Mouse (Mus musculus) cerebellum, postnatal 25 days (tissue): ENCODE measurements around the gene Mtpn.
A peak's percentile ranks its signal among the peaks of the same experiment; 100 is the strongest.

Experiments used
- DNase-seq, 2 experiments: peaks; one replicate each; pipeline ENCODE4 v3.0.0; 2021; ENCODE audit warnings: mixed read lengths in 2 of 2

The Mtpn gene

DNA sequence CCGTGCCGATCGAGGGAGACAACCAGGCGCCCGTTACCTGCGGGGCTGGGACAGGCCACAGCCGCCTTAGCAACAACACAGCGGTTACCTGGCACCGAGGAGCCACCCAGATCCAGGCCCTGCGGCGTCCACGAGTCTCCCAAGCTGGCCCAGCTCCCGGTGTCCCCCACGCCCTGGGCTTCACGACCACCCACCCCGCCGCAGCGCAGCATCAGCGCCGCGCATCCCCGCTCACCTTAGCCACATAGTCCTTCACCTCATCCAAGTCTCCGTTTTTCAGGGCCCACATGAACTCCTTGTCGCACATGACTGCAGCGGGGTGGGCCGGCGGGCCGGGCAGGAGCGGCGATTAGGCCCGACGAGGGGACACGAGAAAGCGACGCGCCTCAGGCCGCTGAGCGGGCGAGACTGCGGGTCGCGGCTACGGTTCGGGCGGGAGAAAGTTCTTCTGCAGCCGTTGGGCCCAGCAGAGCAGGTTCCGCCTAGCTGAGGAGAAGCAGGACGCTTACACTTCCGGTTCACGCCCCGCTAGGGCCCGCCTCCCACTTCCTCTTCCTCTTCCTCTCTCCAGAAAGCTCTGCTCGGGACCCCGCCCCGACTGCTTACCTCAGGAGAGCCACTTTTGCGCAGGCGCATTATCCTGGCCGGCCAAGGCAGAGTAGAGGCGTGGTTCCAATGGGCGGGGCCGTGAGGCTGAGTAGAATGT, at the start of gene Mtpn:
Gene Mtpn (minus strand): TSS at position 585 of the 706 bp plus-strand sequence.
- peak; percentile 96 to 98 for DNase-seq

DNA sequence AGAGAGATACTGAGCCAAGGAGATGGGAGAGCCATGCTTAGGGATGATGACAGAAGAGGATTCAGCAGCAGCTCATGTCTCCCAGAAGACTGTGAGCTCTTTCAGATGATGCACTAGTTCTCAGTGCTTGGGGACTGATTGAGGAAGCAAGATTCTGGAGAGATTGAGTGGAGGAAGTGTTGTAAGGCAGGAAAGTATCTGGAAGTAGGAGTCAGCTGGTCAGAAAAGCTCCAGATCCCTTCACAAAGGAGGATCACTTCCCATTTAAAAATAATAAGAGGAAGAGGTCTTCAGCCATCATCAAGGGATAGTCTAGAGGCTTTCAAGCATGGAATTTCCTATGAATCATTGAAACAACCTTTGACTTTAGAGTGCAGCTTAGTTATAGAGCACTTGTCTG, 29.0 kb upstream of the Mtpn start:
- no peak for DNase-seq

DNA sequence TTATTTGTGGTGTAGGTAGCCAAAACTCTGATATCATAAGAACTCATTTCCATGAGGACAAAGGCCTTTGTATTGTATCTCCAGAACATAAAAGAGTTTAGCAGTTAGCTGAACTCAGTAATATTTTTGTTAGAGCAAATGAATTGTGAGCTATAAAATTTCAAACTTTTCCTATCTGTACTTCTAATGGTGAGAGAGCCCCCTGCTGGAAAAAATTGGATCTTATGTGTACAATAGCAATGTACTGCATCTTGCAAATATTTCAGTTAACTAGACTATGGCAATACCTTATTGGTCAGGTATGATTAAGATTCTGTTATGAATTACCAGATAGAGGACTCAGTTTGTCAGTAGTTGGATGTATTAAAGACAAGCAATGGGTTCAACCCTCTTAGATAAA, 28.1 kb upstream of the Mtpn start:
- DNase-seq, result peak in 1 of 2 experiments; percentile 21

DNA sequence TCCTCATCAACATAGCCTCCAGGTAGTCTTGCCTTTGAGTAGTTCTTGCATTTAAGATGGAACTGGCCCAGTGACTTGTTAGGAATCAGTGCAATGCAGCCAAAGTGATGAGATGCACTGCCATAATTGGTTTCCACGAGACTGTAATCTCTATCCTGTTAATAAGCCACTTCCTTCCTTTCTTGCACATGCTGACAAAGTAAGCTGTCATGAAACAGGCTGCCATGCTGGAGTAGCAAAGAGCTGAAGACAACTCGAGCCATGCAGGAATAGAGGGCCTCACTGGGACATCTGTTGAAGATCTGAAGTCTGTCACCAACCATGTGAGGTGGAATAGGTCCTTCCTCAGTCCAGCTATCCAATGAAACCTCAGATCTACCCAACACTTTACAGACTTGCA, 20.3 kb upstream of the Mtpn start:
- DNase-seq, result no peak

DNA sequence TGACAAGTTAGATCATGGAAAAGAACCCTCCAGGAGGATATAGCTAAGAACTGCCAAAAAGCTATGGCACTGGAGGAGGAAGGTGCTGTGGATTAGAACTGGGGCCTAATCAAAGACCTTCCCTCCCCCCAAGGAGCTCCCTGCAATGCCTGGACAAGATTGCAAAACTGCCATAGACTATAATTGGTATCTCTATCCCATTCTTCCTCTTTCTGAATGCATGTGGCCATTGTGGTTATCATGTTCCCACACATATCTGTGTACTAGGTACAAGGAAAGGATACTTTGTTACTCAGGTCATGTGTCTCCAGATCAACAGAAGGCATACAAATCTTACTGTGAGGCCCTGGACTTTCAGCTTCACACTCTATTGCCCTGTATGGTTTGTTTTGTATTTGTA, 4.7 kb upstream of the Mtpn start:
- DNase-seq, result no peak

DNA sequence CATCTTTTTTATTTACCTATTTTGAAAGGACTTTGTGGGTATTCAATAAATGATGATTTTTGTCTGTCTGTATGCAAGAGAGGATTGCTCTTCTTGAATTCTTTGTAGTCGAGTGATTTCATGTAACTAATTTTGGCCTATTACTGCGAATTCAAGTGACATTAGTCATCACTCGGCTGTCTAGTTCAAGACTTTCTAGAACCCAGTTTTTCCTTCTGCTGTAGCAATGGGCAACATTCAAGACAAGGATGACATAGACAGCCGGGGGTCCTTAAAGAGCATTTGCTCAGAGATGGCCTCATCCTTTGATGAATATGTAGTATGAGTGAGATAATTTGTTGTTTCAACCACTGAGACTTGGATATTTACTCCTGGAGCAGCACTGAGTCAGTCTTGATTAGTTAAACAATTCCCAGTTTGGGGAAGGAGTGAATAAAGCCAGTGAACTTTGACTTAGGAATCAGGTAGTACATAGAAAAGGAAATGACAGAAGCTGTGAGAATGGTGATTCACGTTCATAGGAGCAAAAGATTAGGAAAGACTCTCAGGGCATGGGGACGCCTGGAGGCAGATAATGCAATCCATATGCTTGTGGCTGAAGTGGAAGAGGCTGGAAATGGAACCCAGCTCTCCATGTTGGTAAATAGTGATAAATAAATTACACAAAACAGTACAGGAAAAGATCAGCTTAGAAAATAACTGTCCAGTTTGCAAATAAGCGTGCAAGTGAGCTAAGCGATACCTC, 3.1 kb upstream of the Mtpn start:
- DNase-seq, result no peak

DNA sequence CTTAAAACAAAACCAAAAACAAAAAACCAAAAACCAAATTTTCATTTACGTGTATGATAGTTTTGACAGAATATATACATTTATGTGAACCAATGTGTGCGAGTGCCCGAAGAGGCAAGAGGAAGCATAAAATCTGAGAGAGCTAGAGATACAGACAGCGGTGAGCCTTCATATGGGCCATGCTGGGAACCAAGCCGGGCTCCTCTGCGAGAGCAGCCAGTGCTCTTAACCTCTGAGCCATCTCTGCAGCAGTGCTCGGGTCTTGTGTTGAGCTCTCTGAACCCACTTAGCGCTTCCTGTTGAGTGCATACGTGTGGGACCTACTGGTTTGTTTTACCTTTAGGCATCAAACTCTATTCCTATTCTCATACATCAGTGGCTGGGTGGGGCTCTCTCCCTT, 689 bp upstream of the Mtpn start:
- DNase-seq, result peak; percentile 4 to 6

DNA sequence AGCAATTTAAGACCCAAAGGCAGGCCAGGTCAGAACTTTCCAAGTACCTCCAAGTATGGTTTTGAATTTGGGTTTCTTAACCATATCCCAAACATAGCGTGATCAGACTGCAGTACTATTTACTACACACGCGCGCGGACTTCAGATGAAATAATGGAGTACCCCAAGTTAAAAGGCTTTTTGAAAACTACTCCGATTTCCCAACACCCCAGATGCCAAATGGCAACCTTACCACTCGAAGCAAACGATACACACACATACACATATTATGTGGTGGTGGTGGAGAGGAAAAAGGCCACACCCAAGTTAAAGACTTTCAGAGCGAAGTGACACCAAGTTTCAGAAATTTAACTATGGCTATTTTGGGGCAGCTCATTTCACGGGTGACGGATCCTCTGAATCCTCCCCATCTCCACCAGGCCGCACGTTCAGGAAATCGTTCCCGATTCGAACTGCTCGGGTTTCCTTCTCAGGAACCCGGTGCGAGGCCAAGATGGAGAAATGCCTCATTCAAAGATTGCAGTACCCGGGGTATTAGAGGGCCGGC, 858 bp downstream of the Mtpn start:
- no peak for DNase-seq

DNA sequence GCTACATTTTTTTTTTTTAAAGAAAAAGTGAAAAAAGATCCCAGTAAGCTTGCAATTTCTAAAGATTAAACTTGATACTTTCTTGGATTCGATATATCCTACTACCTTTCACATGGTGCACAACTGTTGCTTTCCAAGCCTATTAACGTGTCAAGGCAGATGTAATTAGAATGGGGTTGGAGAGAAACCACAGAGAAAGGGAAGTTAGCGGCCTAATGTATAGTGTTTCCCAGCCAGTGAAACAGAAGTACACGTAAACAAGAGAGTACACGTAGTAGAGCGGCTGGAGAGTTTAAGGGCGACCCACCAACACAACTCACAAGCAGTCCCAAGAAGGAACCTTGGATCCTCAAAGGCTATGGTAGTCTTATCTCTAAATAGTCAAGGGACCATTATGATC, 3.7 kb downstream of the Mtpn start:
- DNase-seq, result no peak

DNA sequence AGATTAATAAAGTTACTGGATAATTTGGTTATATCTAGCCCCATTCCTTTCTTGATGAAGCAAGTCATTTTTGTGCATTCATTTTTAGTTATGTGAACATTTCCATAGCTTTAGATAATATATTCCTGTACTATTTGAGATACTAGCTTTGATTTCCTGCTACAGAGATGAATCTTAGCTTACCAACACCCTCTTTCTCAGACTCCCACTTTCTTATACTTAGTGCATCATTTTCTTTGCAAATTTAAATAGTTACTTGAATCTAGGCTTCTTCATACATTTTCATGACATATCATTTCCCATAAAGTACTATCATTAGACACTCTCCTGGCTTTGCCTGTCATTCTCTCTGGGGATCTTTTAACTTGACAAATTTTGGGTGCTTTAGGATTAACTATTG, 26.3 kb downstream of the Mtpn start:
- no peak for DNase-seq

DNA sequence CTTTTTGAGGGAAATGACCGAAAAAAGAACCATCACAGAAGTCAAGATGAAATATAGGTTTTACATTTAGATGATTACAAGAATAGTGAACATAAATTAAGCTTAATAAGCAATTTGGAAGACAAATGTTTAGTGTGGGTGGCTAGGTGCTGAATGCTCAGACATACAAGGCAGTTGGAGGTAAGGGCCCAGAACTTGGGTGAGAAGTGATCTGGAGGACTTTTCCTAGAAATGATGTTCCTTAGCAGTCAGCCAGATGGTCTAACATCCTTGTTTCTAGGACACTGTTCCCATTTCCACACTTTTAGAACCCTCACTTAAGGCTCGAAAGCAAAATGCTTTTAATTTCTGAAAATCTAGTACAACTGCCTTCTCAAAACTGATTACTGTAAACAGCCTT, 34.9 kb downstream of the Mtpn start:
- DNase-seq, result no peak

DNA sequence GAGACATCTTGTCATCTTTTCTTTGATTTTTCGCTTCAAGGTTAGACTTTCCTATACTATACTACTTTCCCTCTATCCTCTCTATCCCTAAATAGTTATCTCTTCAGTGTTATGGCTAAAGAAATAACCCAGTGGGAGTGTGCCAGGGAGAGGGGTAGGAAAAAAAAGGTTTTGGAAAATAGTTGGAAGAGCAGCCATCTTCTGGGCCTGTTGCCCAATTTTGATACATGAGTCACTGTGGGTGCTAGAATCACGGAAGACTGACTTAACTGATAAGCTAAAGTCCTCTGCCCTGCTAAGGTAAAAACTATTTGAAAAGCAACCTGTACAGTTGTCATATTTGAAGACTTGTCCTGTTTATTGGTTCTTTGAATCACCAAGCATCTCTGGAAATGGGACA, 36.8 kb downstream of the Mtpn start:
- DNase-seq, result peak in 1 of 2 experiments; percentile 20

DNA sequence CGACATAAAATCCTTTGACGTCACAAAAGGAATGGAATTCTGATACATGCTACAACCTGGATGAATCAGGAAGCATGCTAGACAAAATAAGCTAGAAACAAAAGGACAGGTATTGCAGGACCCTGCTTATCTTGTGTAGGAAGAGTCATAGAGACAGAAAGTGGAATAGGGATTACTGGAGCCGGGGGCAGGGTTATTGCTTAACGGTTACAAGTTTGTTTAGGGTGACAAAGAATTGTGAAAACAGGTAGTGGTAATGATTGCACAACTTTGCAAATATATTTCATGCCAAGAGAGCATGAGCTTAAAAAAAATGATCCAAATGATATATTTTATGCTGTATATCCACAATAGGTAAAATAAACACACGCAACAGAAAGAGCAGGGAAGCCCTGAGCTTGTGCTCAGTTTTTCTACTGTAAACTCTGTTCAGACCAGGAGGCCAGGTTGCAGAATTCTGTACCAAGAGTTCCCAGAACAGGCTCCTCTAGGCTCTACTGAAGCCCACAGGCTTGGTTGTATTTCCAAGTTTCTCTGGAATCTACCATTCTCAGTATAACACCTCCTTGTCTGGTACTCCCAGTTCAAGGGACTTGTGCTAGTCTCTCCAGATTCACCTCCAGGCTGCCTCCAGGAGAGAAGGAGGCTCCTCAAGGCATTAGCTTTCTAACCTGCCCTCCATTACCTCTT, 39.6 kb downstream of the Mtpn start:
- no peak for DNase-seq

DNA sequence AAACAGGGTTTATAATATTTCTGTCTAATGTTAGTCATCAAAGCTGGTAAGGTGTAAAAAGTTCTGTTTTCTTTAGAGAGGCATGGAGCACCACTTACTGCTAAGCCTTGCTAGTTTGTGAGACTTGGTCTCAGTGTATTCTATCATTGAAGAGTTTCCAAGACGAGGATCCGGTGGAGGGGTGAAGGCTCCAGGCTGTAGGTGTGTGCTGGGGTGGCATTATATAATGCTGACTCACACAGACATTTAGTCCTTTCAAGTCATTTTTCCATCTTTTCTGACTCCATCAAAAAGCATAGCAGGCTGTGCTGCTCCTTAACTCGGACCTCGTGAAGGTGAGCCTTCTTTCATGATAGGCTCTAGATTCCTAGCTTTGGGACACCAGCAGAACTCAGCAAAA, 42.3 kb downstream of the Mtpn start:
- DNase-seq, result no peak

DNA sequence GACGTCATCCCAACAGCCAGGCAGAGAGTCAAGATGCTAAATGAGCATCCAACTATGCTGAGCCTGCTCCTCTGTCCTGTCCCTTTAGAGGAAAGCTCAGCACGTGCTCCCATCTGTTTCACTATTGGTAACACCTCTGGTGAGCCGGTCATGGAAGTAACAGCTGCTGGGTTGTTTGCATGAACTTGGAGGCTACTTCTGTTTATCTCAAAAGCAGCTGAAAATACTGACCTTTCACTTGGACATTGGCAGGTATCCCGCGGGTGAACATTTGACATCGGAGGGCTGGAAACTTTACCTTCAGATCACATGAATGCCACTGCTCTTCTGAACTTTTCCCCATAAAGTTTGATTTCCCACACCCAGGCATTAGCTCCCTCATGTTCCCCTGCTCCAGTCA, 45.8 kb downstream of the Mtpn start:
- no peak for DNase-seq

DNA sequence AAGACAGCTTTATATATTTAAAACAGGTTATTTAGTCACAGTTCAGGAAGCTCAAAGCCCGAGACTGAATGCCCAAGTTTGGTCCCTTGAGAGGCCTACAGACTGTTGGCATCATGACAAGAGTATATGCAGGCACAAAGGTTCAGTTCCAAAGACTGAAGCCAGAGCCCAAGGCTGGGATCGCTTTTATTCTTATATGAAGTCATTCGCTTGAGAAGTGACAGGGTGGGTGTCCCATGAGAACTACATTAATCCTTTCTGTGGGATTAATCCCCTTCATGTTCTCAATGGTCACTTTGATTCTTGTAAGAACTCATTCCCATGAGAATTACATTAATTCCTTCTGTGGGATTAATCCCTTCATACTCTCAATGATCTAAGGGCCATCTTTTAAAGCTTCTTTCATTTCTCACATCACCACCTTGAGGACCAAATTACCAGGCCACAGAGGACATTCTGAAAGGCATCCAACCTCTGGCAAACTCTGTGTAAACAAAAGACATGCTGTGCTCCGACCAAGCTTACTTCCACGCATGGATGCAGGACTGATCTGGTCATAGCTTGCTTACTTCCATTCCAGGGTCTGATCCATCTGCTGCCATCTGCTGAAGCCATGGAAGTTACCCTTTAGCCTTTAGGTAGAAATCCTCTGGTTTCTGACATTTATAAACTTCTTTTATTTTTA, 59.9 kb downstream of the Mtpn start:
- DNase-seq, result no peak

DNA sequence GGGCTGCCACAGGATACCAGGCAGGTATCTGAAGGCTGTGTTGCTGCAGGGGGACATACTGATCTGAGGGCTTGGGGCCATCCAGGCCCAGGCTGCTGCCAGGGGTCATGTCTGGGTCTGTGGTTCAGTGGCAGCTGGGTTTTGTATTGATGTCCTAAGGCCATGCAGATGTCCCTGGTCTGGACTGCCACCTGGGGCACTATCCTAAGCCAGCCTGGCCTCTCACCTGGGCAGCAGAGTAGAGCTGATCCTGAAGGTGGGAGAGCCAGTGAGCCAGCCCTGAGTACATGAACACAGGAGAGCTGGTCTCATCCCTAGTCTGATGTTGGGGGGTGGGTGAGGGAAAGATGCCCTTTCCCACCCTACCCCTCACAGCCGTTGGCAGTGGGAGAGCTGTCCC, 62.9 kb downstream of the Mtpn start:
- no peak for DNase-seq

DNA sequence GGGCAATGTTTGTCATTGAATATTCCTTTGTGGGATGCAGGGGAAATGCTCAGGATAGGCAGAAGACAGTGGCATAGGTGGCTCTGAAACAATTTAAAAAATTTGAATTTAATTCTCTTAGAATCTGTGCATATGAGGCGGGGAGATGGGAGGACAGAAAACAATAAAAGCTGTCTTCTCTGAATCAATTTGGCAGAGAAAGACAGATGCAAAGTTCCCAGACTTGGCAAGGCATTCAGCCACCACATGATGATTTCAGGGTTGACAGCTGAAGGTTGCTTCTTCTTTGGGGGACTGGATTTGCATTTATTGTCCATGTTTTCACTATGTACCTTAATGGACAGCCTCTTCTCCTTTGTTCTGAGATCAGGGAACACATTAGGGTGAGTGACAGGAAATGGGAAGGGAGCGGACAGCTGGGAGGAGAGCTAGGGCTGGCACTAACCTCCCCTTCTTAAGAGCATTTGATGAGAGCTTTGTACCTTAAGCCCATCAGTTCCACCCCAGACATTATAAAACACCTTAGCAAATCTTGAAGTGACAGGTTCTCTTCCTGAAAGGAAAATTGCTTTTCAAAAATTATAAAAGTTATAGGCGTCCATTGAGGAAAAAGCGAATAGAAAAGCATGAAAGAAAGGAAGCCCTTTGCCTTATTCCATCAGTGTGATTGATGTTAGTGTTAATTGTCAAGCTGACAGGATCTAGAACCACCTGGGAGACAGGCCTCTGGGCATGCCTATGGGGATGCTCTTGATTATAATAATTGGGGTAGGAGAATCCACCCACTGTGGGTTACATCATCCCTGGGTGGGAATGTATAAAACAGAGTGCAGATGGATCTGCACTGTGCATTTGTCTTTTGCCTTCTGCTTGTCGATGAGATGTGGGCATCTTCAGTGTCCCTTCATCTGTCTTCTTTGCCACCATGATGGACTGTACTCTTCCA, 76.0 kb downstream of the Mtpn start:
- no peak for DNase-seq

DNA sequence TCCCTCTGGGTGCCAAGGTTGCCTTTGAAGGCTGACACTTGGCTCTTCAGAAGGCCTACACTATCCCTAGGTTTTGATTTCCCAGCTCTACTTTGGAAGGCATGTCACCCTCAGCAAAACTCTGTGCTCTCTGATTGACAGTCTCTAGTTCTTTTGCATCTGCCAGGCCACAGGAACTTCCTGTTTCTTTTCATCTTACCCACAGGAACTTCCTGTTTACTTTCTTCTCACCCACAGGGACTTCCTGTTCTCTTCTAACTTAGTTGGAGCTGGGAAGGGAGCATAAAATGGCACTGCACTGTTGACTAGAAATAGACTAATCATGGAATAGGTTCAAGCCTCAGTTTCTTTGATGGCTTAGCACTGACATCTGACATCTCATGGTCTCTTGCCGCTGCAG, 77.2 kb downstream of the Mtpn start:
- no peak for DNase-seq
